Mouse (Mus musculus) thymus, postnatal 4 days (tissue): ENCODE data around the gene Eps8l2.

Experiments used
- DNase-seq: peaks from one replicate; pipeline ENCODE4 v3.0.0; 2021

Eps8l2 gene

GRCm38 (mm10) chr7:141338576-141339131 is at the start of gene Eps8l2:
Eps8l2 (plus strand) TSS chr7:141338880.
- peak; percentile 63 for DNase-seq

- DNase-seq = peak; percentile 44
Measured at GRCm38 (mm10) chr7:141291921-141292582, 46.6 kb upstream of the Eps8l2 start, which contains the start of gene Drd4. Drd4 (plus strand) TSS chr7:141292006.

DNA sequence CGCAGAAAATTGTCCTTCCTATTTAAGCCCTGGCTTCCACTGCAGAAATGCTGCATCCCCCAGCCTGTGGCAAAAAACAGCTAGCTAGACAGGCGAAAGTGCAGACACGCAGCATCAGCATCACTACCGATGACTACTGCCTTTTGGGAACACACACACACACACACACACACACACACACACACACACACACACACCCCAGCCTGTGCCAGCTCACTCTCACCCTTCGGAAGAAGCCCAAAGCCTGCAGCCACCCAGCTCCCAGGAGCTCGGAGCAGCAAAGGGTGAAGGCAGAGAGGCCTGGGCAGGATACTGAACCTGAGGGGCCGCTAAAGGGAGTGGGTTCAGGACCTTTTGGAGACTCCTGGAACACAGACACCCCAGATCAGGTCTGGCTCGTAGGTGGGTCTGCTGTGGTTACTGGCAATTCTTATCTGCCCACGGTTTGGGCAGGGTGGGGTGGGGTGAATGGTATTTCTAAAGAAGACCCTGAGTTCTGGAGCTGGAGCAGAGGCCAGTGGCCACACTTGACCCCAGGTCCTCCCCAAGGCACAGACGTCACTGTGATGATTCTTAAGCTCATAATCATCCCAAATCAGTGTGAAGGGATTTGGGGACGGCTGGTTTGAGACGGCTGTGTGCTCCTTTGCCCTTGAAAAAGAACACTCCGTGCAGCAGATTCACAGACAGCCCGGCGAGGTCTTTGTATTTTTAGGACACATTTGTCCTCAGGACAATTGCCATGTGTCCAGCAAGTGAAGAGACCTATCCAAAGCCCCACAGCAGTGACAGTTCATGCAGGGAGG is 45.9 kb upstream of the Eps8l2 start:
- no peak for DNase-seq

DNA sequence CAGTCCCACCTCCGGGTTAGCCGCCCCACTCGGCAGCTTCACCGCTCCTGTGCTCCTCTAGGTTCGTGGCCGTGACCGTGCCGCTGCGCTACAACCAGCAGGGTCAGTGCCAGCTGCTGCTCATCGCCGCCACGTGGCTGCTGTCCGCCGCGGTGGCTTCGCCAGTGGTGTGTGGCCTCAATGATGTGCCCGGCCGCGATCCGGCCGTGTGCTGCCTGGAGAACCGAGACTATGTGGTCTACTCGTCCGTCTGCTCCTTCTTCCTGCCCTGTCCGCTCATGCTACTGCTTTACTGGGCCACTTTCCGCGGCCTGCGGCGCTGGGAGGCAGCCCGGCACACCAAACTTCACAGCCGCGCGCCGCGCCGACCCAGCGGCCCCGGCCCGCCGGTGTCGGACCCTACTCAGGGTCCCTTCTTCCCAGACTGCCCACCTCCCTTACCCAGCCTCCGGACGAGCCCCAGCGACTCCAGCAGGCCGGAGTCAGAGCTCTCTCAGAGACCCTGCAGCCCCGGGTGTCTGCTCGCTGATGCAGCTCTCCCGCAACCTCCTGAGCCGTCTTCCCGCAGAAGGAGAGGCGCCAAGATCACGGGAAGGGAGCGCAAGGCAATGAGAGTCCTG is 44.7 kb upstream of the Eps8l2 start:
- no peak for DNase-seq

GRCm38 (mm10) chr7:141294479-141294878 is 44.2 kb upstream of the Eps8l2 start:
- no peak for DNase-seq

DNA sequence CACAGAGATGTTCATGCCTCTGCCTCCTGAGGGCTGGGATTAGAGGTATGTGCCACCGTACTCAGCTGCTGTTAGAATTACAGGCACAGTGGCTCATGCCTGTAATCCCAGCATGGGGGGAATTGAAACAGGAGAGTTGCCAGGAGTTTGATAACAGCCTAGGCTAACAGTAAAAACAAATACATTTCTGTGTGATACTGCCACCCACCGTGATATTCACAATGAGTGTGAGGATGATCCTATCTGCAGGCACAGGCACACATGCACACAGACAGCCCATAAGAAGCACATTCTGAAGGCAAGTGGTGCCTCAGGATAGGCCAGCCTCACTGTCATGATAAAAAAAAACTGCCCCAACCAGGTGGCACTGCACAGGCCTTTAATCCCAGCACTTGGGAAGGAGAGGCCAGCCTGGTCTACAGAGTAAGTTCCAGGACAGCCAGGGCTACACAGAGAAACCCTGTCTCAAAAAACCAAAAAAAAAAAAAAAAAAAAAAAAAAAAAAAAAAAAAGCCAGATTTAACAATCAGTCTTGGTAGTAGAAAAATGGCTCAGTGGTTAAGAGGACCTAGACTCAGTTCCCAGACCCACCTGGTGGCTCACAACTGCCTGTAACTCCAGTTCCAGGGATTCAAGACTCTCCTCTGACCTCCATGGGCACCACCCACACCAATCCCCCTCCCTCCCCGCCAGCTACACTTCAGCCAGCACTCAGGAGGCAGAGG is 40.6 kb upstream of the Eps8l2 start:
- DNase-seq = no peak

DNA sequence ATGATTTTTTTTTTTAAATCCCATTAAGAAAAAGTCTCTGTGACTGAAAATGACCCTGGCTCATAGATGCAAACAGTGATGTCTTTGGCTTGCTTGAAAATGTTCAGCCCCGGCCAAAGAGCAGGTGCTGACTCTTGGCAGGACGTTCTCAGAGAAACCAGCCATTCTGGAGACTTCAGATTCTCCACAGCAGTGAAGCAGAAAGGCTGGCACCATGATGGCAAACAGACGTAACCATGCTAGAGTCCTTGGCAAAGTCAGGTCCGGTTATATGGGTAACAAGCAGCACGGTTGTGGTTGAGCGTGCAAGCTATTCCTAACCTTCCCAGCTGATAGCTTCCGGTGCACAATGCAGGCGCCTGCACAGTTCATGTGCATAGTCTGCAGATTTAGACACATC is 39.5 kb upstream of the Eps8l2 start:
- no peak for DNase-seq

GRCm38 (mm10) chr7:141301386-141301785 is 37.3 kb upstream of the Eps8l2 start:
- DNase-seq = no peak

DNA sequence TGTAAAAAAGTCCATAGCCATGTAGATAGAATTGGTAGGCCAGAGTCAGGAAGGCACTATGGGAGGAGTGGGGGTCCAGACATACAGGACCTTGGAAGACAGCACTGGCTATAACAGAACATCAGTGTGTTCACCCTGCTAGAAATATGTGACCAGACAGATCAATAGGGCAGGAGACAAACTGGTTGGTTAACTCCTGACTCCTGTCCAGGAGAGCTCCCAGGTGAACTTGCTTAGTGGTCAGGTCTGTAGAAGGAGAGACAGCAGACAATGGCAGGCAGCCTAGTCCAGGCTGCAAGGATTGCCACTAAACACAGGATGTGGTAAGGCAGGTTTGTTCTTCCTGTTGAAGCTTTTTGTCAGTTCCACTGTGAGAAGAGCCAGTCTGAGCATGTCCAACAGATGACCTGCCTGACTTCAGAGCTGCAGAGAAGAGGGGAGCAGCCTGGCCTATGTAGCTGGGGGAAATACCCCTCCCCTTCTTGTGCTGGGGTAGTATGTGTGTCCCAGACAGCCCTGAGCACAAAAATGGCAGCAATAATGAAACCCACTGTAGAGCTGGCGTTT is 35.9 kb upstream of the Eps8l2 start:
- DNase-seq = peak; percentile 45

- no peak for DNase-seq
Measured at GRCm38 (mm10) chr7:141304537-141304936, 34.1 kb upstream of the Eps8l2 start.

GRCm38 (mm10) chr7:141314416-141314815 is 24.3 kb upstream of the Eps8l2 start:
- no peak for DNase-seq

DNA sequence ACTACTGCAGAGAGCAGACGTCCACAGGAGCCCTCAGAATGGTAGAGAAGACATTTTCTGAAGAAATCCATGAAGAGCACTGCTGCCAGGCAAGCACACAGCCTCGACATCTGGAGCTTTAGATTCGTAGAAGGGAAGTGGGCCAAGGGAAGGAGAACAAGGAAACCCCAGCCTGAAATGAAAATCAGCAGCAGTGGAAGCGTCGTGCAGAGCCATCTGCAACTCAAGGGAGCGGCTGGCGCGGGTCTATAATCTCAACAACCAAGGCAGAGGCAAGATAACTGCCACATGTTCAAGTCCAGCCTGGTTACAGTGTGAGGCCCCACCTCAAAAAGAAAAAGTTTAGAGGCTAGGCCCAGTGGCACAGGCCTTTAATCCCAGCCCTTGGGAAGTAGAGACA is 23.6 kb upstream of the Eps8l2 start:
- DNase-seq = no peak

DNA sequence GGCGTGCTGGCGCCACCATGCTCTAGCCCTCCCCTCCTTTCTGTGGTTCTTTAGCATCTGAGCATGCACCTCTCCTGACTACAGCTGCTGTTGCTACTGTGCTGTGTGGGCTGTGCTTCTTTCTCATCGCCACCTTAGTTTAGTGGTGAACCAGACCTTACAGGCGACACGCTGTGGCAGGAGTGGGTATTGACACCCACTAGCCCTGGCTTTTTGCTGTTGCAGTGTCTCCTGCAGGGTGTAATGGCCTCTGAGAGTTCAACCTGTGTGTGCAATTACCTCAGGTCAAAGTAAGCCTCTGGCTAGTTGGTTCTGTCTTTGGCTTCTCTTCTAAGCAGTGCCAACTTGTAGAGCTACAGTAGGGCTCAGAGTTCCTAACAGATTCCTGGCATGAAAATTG is 22.7 kb upstream of the Eps8l2 start:
- peak; percentile 79 for DNase-seq

DNA sequence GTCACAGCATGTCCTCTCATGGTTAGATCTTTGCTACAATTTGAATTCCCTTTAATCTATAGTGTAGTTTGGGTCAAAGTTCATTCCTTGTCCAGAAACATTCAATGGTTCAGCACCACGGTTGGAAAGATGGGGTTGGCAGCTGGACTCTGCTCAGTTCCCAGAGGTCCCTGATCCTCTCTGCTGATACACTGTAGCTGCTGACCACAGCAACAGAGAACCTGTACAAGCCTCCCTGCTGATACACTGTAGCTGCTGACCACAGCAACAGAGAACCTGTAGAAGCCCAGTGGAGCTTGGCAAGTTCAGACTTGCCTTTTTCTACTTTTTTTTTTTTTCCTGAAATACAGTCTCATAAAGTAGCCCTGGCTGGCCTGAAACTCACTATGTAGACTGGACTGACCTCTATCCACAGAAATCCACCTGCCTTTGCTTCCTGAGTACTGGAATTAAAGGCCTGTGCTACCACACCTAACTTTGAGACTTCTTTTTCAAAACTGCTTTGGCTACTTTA is 21.0 kb upstream of the Eps8l2 start:
- DNase-seq = no peak

DNA sequence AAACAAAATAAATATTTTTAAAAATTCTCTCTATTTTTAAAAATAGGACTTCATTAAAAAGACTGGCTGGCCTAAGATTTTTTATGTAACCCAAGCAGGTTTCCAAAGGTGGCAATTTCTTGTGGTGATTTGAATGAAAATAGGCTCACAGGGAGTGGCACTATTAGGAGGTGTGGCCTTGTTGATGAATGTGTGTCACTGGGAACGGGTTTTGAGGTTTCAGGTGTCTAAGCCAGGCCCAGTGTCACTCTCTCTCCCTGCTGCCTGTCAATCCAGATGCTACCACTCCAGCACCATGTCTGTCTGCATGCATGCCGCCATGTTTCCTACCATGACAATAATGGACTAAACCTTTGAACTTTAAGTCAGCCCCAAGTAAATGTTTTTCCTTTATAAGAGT is 19.2 kb upstream of the Eps8l2 start:
- DNase-seq = no peak

- no peak for DNase-seq
Measured at GRCm38 (mm10) chr7:141324686-141325085, 14.0 kb upstream of the Eps8l2 start.

DNA sequence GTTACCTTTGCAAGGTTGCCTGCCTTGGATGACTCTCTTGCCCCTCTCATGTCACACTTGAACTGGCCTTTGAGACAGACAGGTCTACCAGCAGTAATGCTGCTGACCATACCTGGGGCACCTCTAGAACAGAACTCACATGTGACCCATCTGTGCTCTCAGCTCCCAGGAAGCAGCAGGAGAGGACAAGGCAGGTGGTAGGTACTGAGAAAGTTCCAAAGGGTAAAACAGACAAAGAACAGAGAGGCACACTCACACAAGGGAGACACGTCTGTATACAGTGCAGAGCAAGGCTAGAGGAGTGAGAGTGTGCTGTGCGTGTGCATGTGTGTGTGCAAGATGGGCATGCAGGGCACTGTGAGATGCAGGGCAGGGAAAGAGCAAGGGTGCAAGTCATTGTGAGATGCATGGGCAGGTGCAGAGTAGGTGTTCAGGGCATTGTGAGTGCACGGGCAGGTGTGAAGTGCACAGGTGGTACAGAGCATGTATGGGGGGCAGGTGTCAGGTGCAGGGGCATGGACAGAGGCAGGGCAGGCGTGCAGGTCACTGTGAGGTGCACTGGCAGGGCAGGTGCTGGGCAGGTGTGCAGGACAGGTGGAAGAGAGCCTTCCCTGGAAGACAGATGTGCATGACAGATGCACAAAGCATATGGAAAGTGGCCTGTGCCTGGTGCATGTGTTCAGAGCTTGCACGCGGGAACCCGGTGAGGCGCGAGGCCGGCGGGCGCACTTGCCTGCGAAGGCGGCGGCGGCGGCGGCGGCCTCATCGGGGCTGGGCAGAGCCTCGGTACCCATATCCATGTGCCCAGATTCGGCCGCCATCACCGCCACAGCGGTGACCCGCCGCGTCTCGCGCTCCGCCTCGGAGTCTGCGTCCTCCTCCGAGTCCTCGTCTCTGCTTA is 11.9 kb upstream of the Eps8l2 start:
- DNase-seq = peak; percentile 70

- peak; percentile 99 for DNase-seq
Measured at GRCm38 (mm10) chr7:141327469-141328372, 11.0 kb upstream of the Eps8l2 start, which contains the start of the genes Deaf1 and Tmem80. Deaf1 (minus strand) TSS chr7:141327690. Tmem80 (plus strand) TSS chr7:141327739.

GRCm38 (mm10) chr7:141328373-141328990 is 10.2 kb upstream of the Eps8l2 start:
- no peak for DNase-seq
